Mouse (Mus musculus): Measurements from ENCODE around the gene Apoe. TPM values are rescaled to one million over a fixed set of nuclear protein-coding genes. Genes with fewer than 3 reads are reported as not detected.

Gene Apoe
- polyA plus RNA-seq, 1 experiment from 2014 or later: 125 TPM

DNA sequence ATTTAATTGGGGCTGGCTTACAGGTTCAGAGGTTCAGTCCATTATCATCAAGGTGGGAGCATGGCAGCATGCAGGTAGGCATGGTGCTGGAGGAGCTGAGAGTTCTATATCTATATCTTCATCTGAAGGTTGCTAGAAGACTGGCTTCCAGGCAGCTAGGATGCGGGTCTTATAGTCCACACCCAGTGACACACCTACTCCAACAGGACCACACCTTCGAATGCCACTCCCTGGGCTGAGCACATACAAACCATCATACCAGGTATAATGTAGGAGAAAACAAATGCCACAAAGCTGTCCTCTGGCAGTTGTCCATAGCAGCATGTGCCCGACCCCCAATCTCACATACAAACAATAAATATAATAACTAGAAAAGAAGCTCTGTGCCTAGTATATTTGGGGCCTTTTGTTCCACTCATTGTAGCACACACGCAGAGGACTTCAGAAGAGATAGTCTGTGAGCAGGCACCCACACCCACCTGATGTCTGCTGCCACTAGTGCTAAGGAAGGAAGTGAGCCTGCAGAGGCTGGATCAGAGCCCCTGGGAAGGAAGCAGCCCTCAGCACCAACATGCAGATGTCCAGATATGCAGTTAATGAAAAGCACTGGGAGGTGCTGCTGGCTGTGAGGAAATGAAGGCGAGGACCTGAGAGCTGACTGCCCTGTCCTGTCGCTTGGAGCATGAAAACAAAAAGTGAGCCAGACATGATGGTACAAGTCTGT, 47.8 kb downstream of the Apoe start:
- no peak overlapping the region for H3K4me3 ChIP-seq (ENCODE audit: low read depth, low read length)
- 92% methylated on average over 6 of the region's 6 CpGs for WGBS
- no peaks in the 10 kb centered on the region for H3K9me3 ChIP-seq (ENCODE audit: control insufficient read depth, low read length)
- ATAC-seq (replicated peaks; ENCODE audit: low FRiP score) (no peak), DNase-seq (ENCODE audit: low spot score) (no peak)
- no peak overlapping the region for H3K4me2 ChIP-seq (ENCODE audit: low read depth, low read length, severe bottlenecking)
- no peaks in the 10 kb centered on the region; the same call in none of the 2 replicates for H3K36me3 ChIP-seq (ENCODE audit: control insufficient read depth, insufficient read depth, low read length)
- no peaks in the 10 kb centered on the region for H3K27me3 ChIP-seq (ENCODE audit: control insufficient read depth, insufficient read depth, low read length)
- H3K27ac ChIP-seq (ENCODE audit: low read depth, low read length): no peak overlapping the region
- H3K9ac ChIP-seq (ENCODE audit: low read length): no peak overlapping the region
- no peaks in the 10 kb centered on the region for H3K4me1 ChIP-seq (replicated peaks; ENCODE audit: control insufficient read depth, insufficient read depth, low read length)

Other genes with a start within 250 kb of the Apoe start
- gene Mark4, start 240.4 kb downstream of the Apoe start, polyA plus RNA-seq (2014; fragmentation: Nextera tagmentation; extraction: Ambion mirVana): 11.0 and 13.2 TPM in 2 replicates
- 1.2 and 1.4 TPM in 2 replicates for gene Exoc3l2, start 235.9 kb downstream of the Apoe start, polyA plus RNA-seq (2014; fragmentation: Nextera tagmentation; extraction: Ambion mirVana)
- 2.9 and 4.5 TPM in 2 replicates for gene Bloc1s3, start 190.8 kb downstream of the Apoe start, polyA plus RNA-seq (2014; fragmentation: Nextera tagmentation; extraction: Ambion mirVana)
- 43.7 and 54.1 TPM in 2 replicates for gene Trappc6a, start 190.8 kb downstream of the Apoe start, polyA plus RNA-seq (2014; fragmentation: Nextera tagmentation; extraction: Ambion mirVana)
- gene Nkpd1, start 181.3 kb downstream of the Apoe start, polyA plus RNA-seq (2014; fragmentation: Nextera tagmentation; extraction: Ambion mirVana): 0.11 TPM in 1 of 2 replicates, not detected in the other
- 5.1 and 7.8 TPM in 2 replicates for gene Ppp1r37, start 136.1 kb downstream of the Apoe start, polyA plus RNA-seq (2014; fragmentation: Nextera tagmentation; extraction: Ambion mirVana)
- gene Zfp296, start 121.9 kb downstream of the Apoe start, polyA plus RNA-seq (2014; fragmentation: Nextera tagmentation; extraction: Ambion mirVana): 0.40 and 0.47 TPM in 2 replicates
- 151 and 156 TPM in 2 replicates for gene Gemin7, start 121.6 kb downstream of the Apoe start, polyA plus RNA-seq (2014; fragmentation: Nextera tagmentation; extraction: Ambion mirVana)
- 59.7 and 64.1 TPM in 2 replicates for gene Clasrp, start 94.7 kb downstream of the Apoe start, polyA plus RNA-seq (2014; fragmentation: Nextera tagmentation; extraction: Ambion mirVana)
- 2.9 and 3.7 TPM in 2 replicates for gene Relb, start 69.8 kb downstream of the Apoe start, polyA plus RNA-seq (2014; fragmentation: Nextera tagmentation; extraction: Ambion mirVana)
- 89.1 and 92.0 TPM in 2 replicates for gene Clptm1, start 34.2 kb downstream of the Apoe start, polyA plus RNA-seq (2014; fragmentation: Nextera tagmentation; extraction: Ambion mirVana)
- not detected in 2 replicates for gene Apoc2, start 21.2 kb downstream of the Apoe start, polyA plus RNA-seq (2014; fragmentation: Nextera tagmentation; extraction: Ambion mirVana)
- not detected in 2 replicates for gene Gm44805, start 17.8 kb downstream of the Apoe start, polyA plus RNA-seq (2014; fragmentation: Nextera tagmentation; extraction: Ambion mirVana)
- not detected in 2 replicates for gene Apoc4, start 17.7 kb downstream of the Apoe start, polyA plus RNA-seq (2014; fragmentation: Nextera tagmentation; extraction: Ambion mirVana)
- gene Apoc1, start 6.5 kb downstream of the Apoe start, polyA plus RNA-seq (2014; fragmentation: Nextera tagmentation; extraction: Ambion mirVana): 1.00 and 2.0 TPM in 2 replicates
- gene Tomm40, start 16.2 kb upstream of the Apoe start, polyA plus RNA-seq (2014; fragmentation: Nextera tagmentation; extraction: Ambion mirVana): 160 and 171 TPM in 2 replicates
- 56.0 and 59.2 TPM in 2 replicates for gene Nectin2, start 51.3 kb upstream of the Apoe start, polyA plus RNA-seq (2014; fragmentation: Nextera tagmentation; extraction: Ambion mirVana)
- gene Bcam, start 71.8 kb upstream of the Apoe start, polyA plus RNA-seq (2014; fragmentation: Nextera tagmentation; extraction: Ambion mirVana): 17.6 and 21.5 TPM in 2 replicates
- 0.28 and 0.84 TPM in 2 replicates for gene Cblc, start 97.6 kb upstream of the Apoe start, polyA plus RNA-seq (2014; fragmentation: Nextera tagmentation; extraction: Ambion mirVana)
- gene Bcl3, start 123.6 kb upstream of the Apoe start, polyA plus RNA-seq (2014; fragmentation: Nextera tagmentation; extraction: Ambion mirVana): 0.51 and 1.1 TPM in 2 replicates
- gene Gm19345, start 152.8 kb upstream of the Apoe start, polyA plus RNA-seq (2014; fragmentation: Nextera tagmentation; extraction: Ambion mirVana): not detected in 2 replicates
- 0.32 TPM in 1 of 2 replicates, not detected in the other for gene Ceacam16, start 162.1 kb upstream of the Apoe start, polyA plus RNA-seq (2014; fragmentation: Nextera tagmentation; extraction: Ambion mirVana)
- not detected in 2 replicates for gene Ceacam19, start 188.8 kb upstream of the Apoe start, polyA plus RNA-seq (2014; fragmentation: Nextera tagmentation; extraction: Ambion mirVana)
- gene Pvr, start 222.0 kb upstream of the Apoe start, polyA plus RNA-seq (2014; fragmentation: Nextera tagmentation; extraction: Ambion mirVana): 2.6 and 2.8 TPM in 2 replicates

Measured in forebrain, embryonic 11.5 days (tissue).